ENCODE assay signal across 9 mouse cellular contexts in the genomic region with DNA sequence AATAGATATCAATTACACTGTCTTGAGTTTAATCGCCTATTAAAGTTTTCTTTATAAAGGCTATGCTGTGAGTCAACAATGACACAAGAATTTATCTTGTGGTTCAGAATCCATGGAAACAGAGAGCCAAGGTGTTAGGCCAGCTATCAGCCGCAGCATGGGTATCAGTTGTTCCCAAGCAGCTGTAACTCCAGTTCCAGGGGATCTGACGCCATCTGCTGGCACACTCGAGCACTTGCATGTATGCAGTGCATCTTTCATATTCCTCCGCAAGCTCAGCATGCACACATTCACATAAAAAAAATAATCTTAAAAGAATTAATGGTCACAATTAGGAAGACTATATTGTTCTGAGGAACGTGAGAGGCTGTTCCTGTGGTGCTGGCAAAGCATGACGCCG. TPM values are rescaled to one million over a fixed set of nuclear protein-coding genes. Genes with fewer than 3 reads are reported as not detected.
DNase-seq lines count a peak whose midpoint lies in the region; ATAC-seq and TF ChIP-seq lines count a peak whose summit lies in the region.
"Had no signal": no experiment of that assay in that cellular context is flagged by ENCODE, and none has a peak within 500 bp of the region (broad histone marks: within the 10 kb centered on the region; RNA-seq: fewer than 3 reads in every experiment).

No protein-coding gene starts in this region.

- H3K9ac ChIP-seq in heart, embryonic 11.5 days (ENCODE audit: low read depth, low read length): no peak overlapping the region

- H3K4me1 ChIP-seq in heart, embryonic 10.5 days: no peaks in the 10 kb centered on the region
- no peaks in the 10 kb centered on the region for H3K4me1 ChIP-seq in heart, embryonic 11.5 days (ENCODE audit: control insufficient read depth, insufficient read depth, low read length)
- H3K4me1 ChIP-seq in small intestine, adult 2 months (ENCODE audit: control insufficient read depth, insufficient read depth, insufficient read length, low read length): no peaks in the 10 kb centered on the region

- no peak overlapping the region for H3K27ac ChIP-seq in heart, embryonic 10.5 days
- no peak overlapping the region for H3K27ac ChIP-seq in heart, embryonic 11.5 days (ENCODE audit: low read depth, low read length)
- no peak overlapping the region for H3K27ac ChIP-seq in small intestine, adult 2 months (ENCODE audit: insufficient read depth, low read depth, low read length)

- peaks cover 10% of the 10 kb centered on the region; the same call in 1 of the 2 replicates for H3K27me3 ChIP-seq in heart, embryonic 10.5 days (ENCODE audit: insufficient read depth, poor library complexity, severe bottlenecking)
- H3K27me3 ChIP-seq in heart, embryonic 11.5 days (ENCODE audit: control insufficient read depth, insufficient read depth, low read length): no peaks in the 10 kb centered on the region
- no peaks in the 10 kb centered on the region for H3K27me3 ChIP-seq in small intestine, adult 2 months (ENCODE audit: control insufficient read depth, insufficient read depth, low read length)

- H3K9me3 ChIP-seq in heart, embryonic 10.5 days: no peaks in the 10 kb centered on the region
- H3K9me3 ChIP-seq in heart, embryonic 11.5 days (replicated peaks; ENCODE audit: control insufficient read depth, low read length): no peaks in the 10 kb centered on the region

- H3K4me3 ChIP-seq in heart, embryonic 10.5 days: no peak overlapping the region
- no peak overlapping the region for H3K4me3 ChIP-seq in heart, embryonic 11.5 days (ENCODE audit: low read depth, low read length)
- no peak overlapping the region for H3K4me3 ChIP-seq in small intestine, adult 2 months (ENCODE audit: low read depth, low read length)

- intact Hi-C loops in left cerebral cortex, postnatal 14 days (cut with DNase I): loop anchor here (5.0 kb wide), 1 partner anchor 477 kb away; no protein-coding TSS in a partner anchor

- TF ChIP-seq POLR2A in small intestine, adult 2 months (IDR thresholded peaks at IDR 0.05; ENCODE audit: low read depth, low read length): no peak

- H3K4me2 ChIP-seq in heart, embryonic 11.5 days: no peak overlapping the region

- peak; percentile 51; the same call in 1 of the 2 replicates for TF ChIP-seq CTCF in small intestine, adult 2 months (IDR thresholded peaks at IDR 0.05; ENCODE audit: extremely low read depth, insufficient read length, insufficient replicate concordance, low read depth, low read length)

- no peaks in the 10 kb centered on the region for H3K36me3 ChIP-seq in heart, embryonic 10.5 days
- H3K36me3 ChIP-seq in heart, embryonic 11.5 days (ENCODE audit: control insufficient read depth, insufficient read depth, low read length): no peaks in the 10 kb centered on the region
- no peaks in the 10 kb centered on the region for H3K36me3 ChIP-seq in small intestine, adult 2 months (ENCODE audit: control insufficient read depth, insufficient read depth, low read length)

- ATAC-seq in heart, embryonic 11.5 days (replicated peaks; ENCODE audit: insufficient number of reproducible peaks, low FRiP score, low TSS enrichment): no peak

- DNase-seq in heart, embryonic 10.5 days (ENCODE audit: low spot score): peak; percentile 74
- DNase-seq in urinary bladder, postnatal 25 days (ENCODE audit: low spot score): peak; percentile 15
- no peak for DNase-seq in urinary bladder, adult 2 months (ENCODE audit: low spot score)
- peak; percentile 63 for DNase-seq in embryo, embryonic 11 days
- DNase-seq in left cerebral cortex, postnatal 14 days (ENCODE audit: low spot score in 2 of 2): peak; percentile 28 to 41
- DNase-seq in spleen, postnatal 36 days (ENCODE audit: low spot score in 2 of 2): no peak

- WGBS in heart, embryonic 10.5 days: 42% methylated on average over 8 of the region's 8 CpGs
- 36% methylated on average over 8 of the region's 8 CpGs for WGBS in heart, embryonic 11.5 days (ENCODE audit: insufficient replicate concordance)
- 40% methylated on average over 8 of the region's 8 CpGs for WGBS in small intestine, adult 2 months

RNA-seq across cellular contexts. Expression of a gene that starts 45.5 kb away (rescaled TPM):
- 0.05 and 0.16 TPM in 2 replicates for polyA plus RNA-seq in heart, embryonic 10.5 days (2016; fragmentation: Nextera tagmentation; extraction: Ambion mirVana)
- 0.39 and 0.52 TPM in 2 replicates for polyA plus RNA-seq in heart, embryonic 11.5 days (2014; fragmentation: Nextera tagmentation; extraction: Ambion mirVana)
- 22.2 and 33.0 TPM in 2 replicates for polyA plus RNA-seq in urinary bladder, adult 2 months (2012; rRNA removed)
- 100 to 1,000 TPM; 164 to 187 TPM for total RNA-seq in left cerebral cortex, postnatal 14 days (2021)
- 2.9 and 3.5 TPM in 2 replicates for polyA plus RNA-seq in small intestine, adult 2 months (2012; rRNA removed)
- total RNA-seq: neutrophil, adult 5-6 weeks had no signal

Comparison
In these comparisons a context has a peak if more than half of its experiments do, and no peak if none do; other contexts are left out.
1. DNase-seq: peak in heart, embryonic 10.5 days (single experiment), urinary bladder, postnatal 25 days (single experiment), embryo, embryonic 11 days (single experiment) and left cerebral cortex, postnatal 14 days (2 of 2); none in urinary bladder, adult 2 months (single experiment) and spleen, postnatal 36 days (0 of 2).